Mouse (Mus musculus) cerebellum, adult 18-20 months (tissue): ENCODE data around the gene Lhfpl5.

Experiments
- DNase-seq, 2 experiments: peaks; one replicate each; pipeline ENCODE4 v3.0.0; 2021

The Lhfpl5 gene

GRCm38 (mm10) chr17:28628248-28629124 lies 53.0 kb downstream of the Lhfpl5 start:
- DNase-seq, result no peak

GRCm38 (mm10) chr17:28629125-28629524 lies 53.7 kb downstream of the Lhfpl5 start:
- no peak for DNase-seq
